Mouse (Mus musculus): Measurements from ENCODE around the gene BC055324. TPM values are rescaled to one million over a fixed set of nuclear protein-coding genes. Genes with fewer than 3 reads are reported as not detected.

Gene BC055324
- total and polyA plus RNA-seq, 3 experiments, result 19.2 to 21.4 TPM; not detected in 1

DNA sequence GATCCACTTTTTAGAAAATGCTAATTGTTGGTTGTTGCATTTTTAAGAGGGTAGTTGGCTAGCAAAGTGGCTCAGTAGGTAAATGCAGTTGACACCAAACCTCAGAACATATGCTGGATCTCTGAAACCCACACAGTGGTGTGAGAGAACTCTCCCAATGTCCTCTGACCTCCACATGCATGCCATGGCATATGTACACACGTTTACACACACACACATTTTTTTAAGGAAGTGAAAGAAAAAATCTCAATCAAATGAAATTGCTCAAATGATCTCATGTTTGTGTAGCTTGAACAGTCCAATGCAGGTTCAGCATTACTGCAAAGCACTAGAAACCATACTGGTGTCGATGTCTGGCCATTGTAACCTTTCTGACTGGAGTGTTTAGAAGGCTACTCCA, 95.0 kb downstream of the BC055324 start:
- no peaks in the 10 kb centered on the region for H3K27me3 ChIP-seq (ENCODE audit: control insufficient read depth in 1 of 2, insufficient read depth in 2 of 2, low read length in 2 of 2)
- TF ChIP-seq CHD1 (IDR thresholded peaks at IDR 0.05; ENCODE audit: low read depth, low read length) (no peak), SIN3A (IDR thresholded peaks at IDR 0.05; ENCODE audit: low read length) (no peak), SMC3 (IDR thresholded peaks at IDR 0.05; ENCODE audit: low read depth, low read length) (no peak), ZNF384 (IDR thresholded peaks at IDR 0.05; ENCODE audit: low read depth, low read length) (no peak), KAT2A (conservative IDR thresholded peaks at IDR 0.05; ENCODE audit: low read depth, low read length) (no peak), JUND (IDR thresholded peaks at IDR 0.05; ENCODE audit: low read depth, low read length) (no peak), POLR2A (IDR thresholded peaks at IDR 0.05; ENCODE audit: control insufficient read depth in 1 of 2, insufficient read depth in 1 of 2, low read depth in 1 of 2, low read length in 2 of 2, poor library complexity in 1 of 2) (no peak), TAL1 (IDR thresholded peaks at IDR 0.05; ENCODE audit: low read length) (no peak), EP300 (IDR thresholded peaks at IDR 0.05; ENCODE audit: low read depth in 1 of 2, low read length in 2 of 2) (no peak), POLR2AphosphoS5 (IDR thresholded peaks at IDR 0.05; ENCODE audit: borderline replicate concordance, low read depth, low read length) (no peak), UBTF (IDR thresholded peaks at IDR 0.05; ENCODE audit: borderline replicate concordance, insufficient read depth, low read depth, low read length) (no peak), GABPA (IDR thresholded peaks at IDR 0.05; ENCODE audit: low read depth, low read length) (no peak)
- no peak for DNase-seq (ENCODE audit: low read depth, low spot score)
- H3K27ac ChIP-seq (ENCODE audit: control insufficient read depth, low read depth, low read length), result no peak overlapping the region
- no peak overlapping the region for H3K4me3 ChIP-seq (ENCODE audit: control insufficient read depth in 1 of 2, insufficient read depth in 1 of 2, low read depth in 2 of 2, low read length in 2 of 2)
- H3K4me1 ChIP-seq (ENCODE audit: control insufficient read depth in 1 of 2, insufficient read depth in 2 of 2, low read length in 2 of 2), result no peaks in the 10 kb centered on the region
- H3K79me2 ChIP-seq (ENCODE audit: control insufficient read depth, insufficient read depth, low read length, poor library complexity), result no peaks in the 10 kb centered on the region
- peaks cover 0 to 3% of the 10 kb centered on the region in 2 experiments; a peak in 1 of 4 replicates for H3K36me3 ChIP-seq (ENCODE audit: control insufficient read depth in 1 of 2, insufficient read depth in 2 of 2, low read length in 2 of 2)
- no peak overlapping the region for H3K9ac ChIP-seq (ENCODE audit: control insufficient read depth, low read depth, low read length, poor library complexity, severe bottlenecking)
- H3K9me3 ChIP-seq (replicated peaks; ENCODE audit: insufficient read depth, low read length), result no peaks in the 10 kb centered on the region

DNA sequence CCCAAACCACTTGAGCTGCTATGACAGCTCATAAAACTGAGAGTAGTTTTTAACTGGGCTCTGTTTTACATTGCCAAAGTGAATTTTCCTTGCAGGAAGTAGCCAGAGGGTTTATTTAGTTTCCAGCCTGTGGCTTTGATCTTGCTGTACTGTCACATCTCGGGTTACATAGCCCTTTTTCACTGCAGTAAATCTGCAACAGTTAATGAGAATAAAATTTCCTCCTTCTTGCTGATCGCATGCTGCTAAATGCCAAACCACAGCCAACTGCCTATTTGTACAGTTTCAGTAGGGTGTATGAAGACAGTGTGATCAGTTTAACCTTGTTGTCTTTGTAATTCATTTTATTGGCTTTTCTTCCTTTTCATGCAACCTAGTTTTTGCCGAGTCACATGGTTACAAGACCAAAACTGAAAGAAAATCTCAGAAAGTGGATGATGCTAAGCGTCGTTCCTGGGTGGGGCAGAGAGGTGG, 96.3 kb downstream of the BC055324 start:
- TF ChIP-seq CHD2 (IDR thresholded peaks at IDR 0.05; ENCODE audit: low read length) (no peak), MAZ (IDR thresholded peaks at IDR 0.05; ENCODE audit: low read depth, low read length) (no peak), POLR2AphosphoS5 (IDR thresholded peaks at IDR 0.05; ENCODE audit: borderline replicate concordance, low read depth, low read length) (no peak), GATA1 (IDR thresholded peaks at IDR 0.05; ENCODE audit: low read depth, low read length) (no peak), NELFE (IDR thresholded peaks at IDR 0.05; ENCODE audit: low read depth, low read length) (no peak), GABPA (IDR thresholded peaks at IDR 0.05; ENCODE audit: low read depth, low read length) (no peak)
- Histone ChIP-seq H3K27me3 (ENCODE audit: control insufficient read depth in 1 of 2, insufficient read depth in 2 of 2, low read length in 2 of 2) (no peaks in the 10 kb centered on the region), H3K79me2 (ENCODE audit: control insufficient read depth, insufficient read depth, low read length, poor library complexity) (no peaks in the 10 kb centered on the region), H3K9me3 (replicated peaks; ENCODE audit: insufficient read depth, low read length) (no peaks in the 10 kb centered on the region), H3K4me3 (ENCODE audit: control insufficient read depth in 1 of 2, insufficient read depth in 1 of 2, low read depth in 2 of 2, low read length in 2 of 2) (no peak overlapping the region), H3K4me1 (ENCODE audit: control insufficient read depth in 1 of 2, insufficient read depth in 2 of 2, low read length in 2 of 2) (no peaks in the 10 kb centered on the region), H3K9ac (ENCODE audit: control insufficient read depth, low read depth, low read length, poor library complexity, severe bottlenecking) (no peak overlapping the region), H3K36me3 (ENCODE audit: control insufficient read depth in 1 of 2, insufficient read depth in 2 of 2, low read length in 2 of 2) (peaks cover 0 to 3% of the 10 kb centered on the region in 2 experiments; a peak in 1 of 4 replicates), H3K27ac (ENCODE audit: control insufficient read depth, low read depth, low read length) (no peak overlapping the region)
- peak; percentile 14 for DNase-seq (ENCODE audit: low read depth, low spot score)

Other genes with a start within 250 kb of the BC055324 start
- 5.1 and 5.3 TPM in 2 replicates for gene Kifap3, start 215.2 kb downstream of the BC055324 start, total RNA-seq (2012; rRNA removed)
- gene Kifap3, start 215.2 kb downstream of the BC055324 start, polyA plus RNA-seq (2012; ENCODE audit: insufficient read depth in 1 of 2, insufficient read length in 2 of 2, low read depth in 1 of 2, low replicate concordance in 2 of 2, missing spikeins in 1 of 2), result 1 to 10 TPM in 1 of 2 experiments, not detected in 1; 7.6 TPM
- 11.0 and 12.2 TPM in 2 replicates for gene Scyl3, start 65.7 kb downstream of the BC055324 start, total RNA-seq (2012; rRNA removed)
- 10 to 100 TPM; 21.2 to 55.7 TPM for gene Scyl3, start 65.7 kb downstream of the BC055324 start, polyA plus RNA-seq (2012; ENCODE audit: insufficient read depth in 1 of 2, insufficient read length in 2 of 2, low read depth in 1 of 2, low replicate concordance in 2 of 2, missing spikeins in 1 of 2)
- 6.9 and 7.1 TPM in 2 replicates for gene Mettl18, start 93 bp upstream of the BC055324 start, total RNA-seq (2012; rRNA removed)
- gene Mettl18, start 93 bp upstream of the BC055324 start, polyA plus RNA-seq (2012; ENCODE audit: insufficient read depth in 1 of 2, insufficient read length in 2 of 2, low read depth in 1 of 2, low replicate concordance in 2 of 2, missing spikeins in 1 of 2), result 1 to 10 TPM in 1 of 2 experiments, not detected in 1; 5.8 TPM
- not detected in 2 replicates for gene Sele, start 53.4 kb upstream of the BC055324 start, total RNA-seq (2012; rRNA removed)
- gene Sele, start 53.4 kb upstream of the BC055324 start, polyA plus RNA-seq (2012; ENCODE audit: insufficient read depth in 1 of 2, insufficient read length in 2 of 2, low read depth in 1 of 2, low replicate concordance in 2 of 2, missing spikeins in 1 of 2), result not detected
- gene Sell, start 67.2 kb upstream of the BC055324 start, total RNA-seq (2012; rRNA removed), result not detected in 2 replicates
- under 1 TPM in 1 of 2 experiments, not detected in 1; 0.04 TPM for gene Sell, start 67.2 kb upstream of the BC055324 start, polyA plus RNA-seq (2012; ENCODE audit: insufficient read depth in 1 of 2, insufficient read length in 2 of 2, low read depth in 1 of 2, low replicate concordance in 2 of 2, missing spikeins in 1 of 2)
- not detected in 2 replicates for gene Selp, start 120.5 kb upstream of the BC055324 start, total RNA-seq (2012; rRNA removed)
- gene Selp, start 120.5 kb upstream of the BC055324 start, polyA plus RNA-seq (2012; ENCODE audit: insufficient read depth in 1 of 2, insufficient read length in 2 of 2, low read depth in 1 of 2, low replicate concordance in 2 of 2, missing spikeins in 1 of 2), result not detected
- gene F5, start 157.0 kb upstream of the BC055324 start, total RNA-seq (2012; rRNA removed), result not detected in 2 replicates
- not detected for gene F5, start 157.0 kb upstream of the BC055324 start, polyA plus RNA-seq (2012; ENCODE audit: insufficient read depth in 1 of 2, insufficient read length in 2 of 2, low read depth in 1 of 2, low replicate concordance in 2 of 2, missing spikeins in 1 of 2)

All from MEL (cell line).